Mouse (Mus musculus): Measurements from ENCODE around the gene Aldh1l1.

GRCm38 (mm10) chr6:90514369-90514768 lies 28.1 kb downstream of the Aldh1l1 start:
- TF ChIP-seq CTCF (conservative IDR thresholded peaks at IDR 0.05; ENCODE audit: insufficient read depth, insufficient read length, low read depth, low read length) = no peak
- TF ChIP-seq POLR2A (IDR thresholded peaks at IDR 0.05; ENCODE audit: low read depth, low read length) = no peak

All from kidney, adult 2 months (tissue).